Mouse (Mus musculus) MEL (cell line): ENCODE measurements around the gene Cby3. TPM values are rescaled to one million over a fixed set of nuclear protein-coding genes. Genes with fewer than 3 reads are reported as not detected.

Source experiments
- DNase-seq: peaks from one replicate; pipeline ENCODE4 v3.0.0; 2011; ENCODE audit warnings: low read depth, low spot score
- H3K27ac ChIP-seq: 2 replicates; pipeline ENCODE4 v1.5.1; 2012; ENCODE audit warnings: low read depth, mild to moderate bottlenecking, control low read depth, low read length, moderate library complexity; ENCODE audit not compliant: control insufficient read depth
- H3K27me3 ChIP-seq, 2 experiments: fragments of 150-350 bp in 1 of 2; sonication (generic) in 1 of 2; 2 replicates each; pipeline ENCODE4 v1.6.1; 2012; ENCODE audit warnings: low read length in 2 of 2, mild to moderate bottlenecking in 2 of 2, improper control_type of control experiment in 1 of 2, moderate library complexity in 1 of 2; ENCODE audit not compliant: insufficient read depth in 2 of 2, control insufficient read depth in 1 of 2
- H3K36me3 ChIP-seq, 2 experiments: 2 replicates each; pipeline ENCODE4 v1.6.1; 2012 to 2014; ENCODE audit warnings: low read length in 2 of 2, improper control_type of control experiment in 1 of 2, inconsistent platforms in 1 of 2, mild to moderate bottlenecking in 1 of 2; ENCODE audit not compliant: insufficient read depth in 2 of 2, control insufficient read depth in 1 of 2
- H3K4me1 ChIP-seq, 2 experiments: fragments of 150-350 bp in 1 of 2; sonication (generic) in 1 of 2; 2 replicates each; pipeline ENCODE4 v1.6.1; 2012; ENCODE audit warnings: low read length in 2 of 2, improper control_type of control experiment in 1 of 2, mild to moderate bottlenecking in 1 of 2; ENCODE audit not compliant: insufficient read depth in 2 of 2, control insufficient read depth in 1 of 2
- H3K4me3 ChIP-seq, 2 experiments: fragments of 150-350 bp in 1 of 2; sonication (generic) in 1 of 2; 2 replicates each; pipeline ENCODE4 v1.5.1; 2012; ENCODE audit warnings: low read depth in 2 of 2, low read length in 2 of 2, mild to moderate bottlenecking in 2 of 2, moderate library complexity in 2 of 2, control low read depth in 1 of 2, improper control_type of control experiment in 1 of 2; ENCODE audit not compliant: control insufficient read depth in 1 of 2, insufficient read depth in 1 of 2
- H3K79me2 ChIP-seq: 2 replicates; pipeline ENCODE4 v1.6.1; 2012; ENCODE audit warnings: mild to moderate bottlenecking, low read length, moderate library complexity; ENCODE audit not compliant: control insufficient read depth, poor library complexity, insufficient read depth
- H3K9ac ChIP-seq: 2 replicates; pipeline ENCODE4 v1.6.1; 2012; ENCODE audit warnings: low read depth, mild to moderate bottlenecking, control low read depth, low read length, moderate library complexity; ENCODE audit not compliant: control insufficient read depth, poor library complexity, severe bottlenecking
- H3K9me3 ChIP-seq: fragments of 150-350 bp; sonication (generic); replicated peaks from 2 replicates; pipeline ENCODE4 v1.6.1; 2012; ENCODE audit warnings: mild to moderate bottlenecking, low read length, improper control_type of control experiment, moderate library complexity; ENCODE audit not compliant: insufficient read depth
- BHLHE40 ChIP-seq: IDR thresholded peaks from 2 replicates; pipeline ENCODE4 v1.6.1; 2012; ENCODE audit warnings: low read depth, mild to moderate bottlenecking, inconsistent platforms, low read length, improper control_type of control experiment, borderline replicate concordance
- CHD2 ChIP-seq: IDR thresholded peaks from 2 replicates; pipeline ENCODE4 v1.6.1; 2011; ENCODE audit warnings: low read length, improper control_type of control experiment
- E2F4 ChIP-seq: IDR thresholded peaks from 2 replicates; pipeline ENCODE4 v1.6.1; 2011; ENCODE audit warnings: low read depth, low read length, improper control_type of control experiment, borderline replicate concordance
- KAT2A ChIP-seq: conservative IDR thresholded peaks from 2 replicates; pipeline ENCODE4 v1.6.1; 2012; ENCODE audit warnings: low read depth, low read length, improper control_type of control experiment, inconsistent platforms
- MAZ ChIP-seq: IDR thresholded peaks from 2 replicates; pipeline ENCODE4 v1.6.1; 2012; ENCODE audit warnings: low read depth, mild to moderate bottlenecking, inconsistent platforms, low read length, improper control_type of control experiment
- MXI1 ChIP-seq: IDR thresholded peaks from 2 replicates; pipeline ENCODE4 v1.6.1; 2011; ENCODE audit warnings: mild to moderate bottlenecking, low read depth, low read length, improper control_type of control experiment
- MYB ChIP-seq: IDR thresholded peaks from 2 replicates; pipeline ENCODE4 v1.6.1; 2011; ENCODE audit warnings: mild to moderate bottlenecking, low read depth, low read length, improper control_type of control experiment
- NRF1 ChIP-seq: IDR thresholded peaks from 2 replicates; pipeline ENCODE4 v1.6.1; 2014; ENCODE audit warnings: low read depth, mild to moderate bottlenecking, inconsistent platforms, low read length, improper control_type of control experiment, moderate library complexity; ENCODE audit not compliant: poor library complexity, insufficient read depth, severe bottlenecking
- POLR2AphosphoS5 ChIP-seq: IDR thresholded peaks from 2 replicates; pipeline ENCODE4 v1.6.1; 2012; ENCODE audit warnings: low read depth, borderline replicate concordance, mild to moderate bottlenecking, inconsistent platforms, low read length, moderate library complexity, mixed read lengths
- RAD21 ChIP-seq: IDR thresholded peaks from 2 replicates; pipeline ENCODE4 v1.6.1; 2011; ENCODE audit warnings: mild to moderate bottlenecking, low read depth, low read length, improper control_type of control experiment
- RCOR1 ChIP-seq: IDR thresholded peaks from 2 replicates; pipeline ENCODE4 v1.6.1; 2012; ENCODE audit warnings: low read depth, mild to moderate bottlenecking, inconsistent platforms, low read length, improper control_type of control experiment
- SIN3A ChIP-seq: IDR thresholded peaks from 2 replicates; pipeline ENCODE4 v1.6.1; 2012; ENCODE audit warnings: low read length, improper control_type of control experiment, inconsistent platforms
- SMC3 ChIP-seq: IDR thresholded peaks from 2 replicates; pipeline ENCODE4 v1.6.1; 2011; ENCODE audit warnings: low read depth, low read length, improper control_type of control experiment
- TCF12 ChIP-seq: IDR thresholded peaks from 2 replicates; pipeline ENCODE4 v1.6.1; 2014; ENCODE audit warnings: low read depth, mild to moderate bottlenecking, inconsistent platforms, low read length, improper control_type of control experiment, moderate library complexity
- UBTF ChIP-seq: IDR thresholded peaks from 2 replicates; pipeline ENCODE4 v1.6.1; 2012; ENCODE audit warnings: low read depth, mild to moderate bottlenecking, inconsistent platforms, low read length, improper control_type of control experiment, moderate library complexity, borderline replicate concordance; ENCODE audit not compliant: insufficient read depth
- ZMIZ1 ChIP-seq: IDR thresholded peaks from 2 replicates; pipeline ENCODE4 v1.6.1; 2012; ENCODE audit warnings: low read depth, mild to moderate bottlenecking, inconsistent platforms, low read length, improper control_type of control experiment, moderate library complexity
- polyA plus RNA-seq, 2 experiments: library from polyadenylated mRNA; stranded (reverse) in 1 of 2; unstranded in 1 of 2; fragments of >175 nt in 1 of 2; fragments of >200 nt in 1 of 2; gene quantifications; 2 replicates each; pipeline versions ENCODE4 v1.2.1 to v1.2.4; 2012; ENCODE audit warnings: low replicate concordance in 2 of 2, low read depth in 1 of 2; ENCODE audit not compliant: insufficient read length in 2 of 2, insufficient read depth in 1 of 2, missing spikeins in 1 of 2
- total RNA-seq: library from RNA; depleted of rRNA; stranded (reverse); fragments of 300-350 nt; gene quantifications from 2 replicates; pipeline ENCODE4 v1.2.3, GENCODE M21; 2012

Gene Cby3
- total and polyA plus RNA-seq, 3 experiments = 0.23 to 0.31 TPM; not detected in 1

DNA sequence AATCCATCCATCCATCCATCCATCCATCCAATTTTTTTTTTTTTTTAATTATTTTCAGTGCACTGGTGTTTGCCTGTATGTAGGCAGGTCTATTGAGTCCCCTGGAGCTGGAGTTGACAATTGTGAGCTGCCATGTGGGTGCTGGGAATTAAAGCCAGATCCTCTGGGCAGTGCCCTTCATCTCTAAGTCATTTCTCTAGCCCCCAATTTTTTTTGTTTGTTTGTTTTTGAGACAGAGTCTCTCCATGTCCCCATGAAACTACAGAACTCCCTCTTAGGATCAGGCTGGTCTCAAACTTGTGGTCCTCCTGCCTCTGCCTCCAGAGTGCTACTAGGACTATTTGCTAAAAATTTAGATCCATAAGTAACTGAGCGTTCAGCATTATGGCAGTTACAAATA lies 17.6 kb downstream of the Cby3 start:
- no peaks in the 10 kb centered on the region for H3K27me3 ChIP-seq
- no peak for DNase-seq
- no peaks in the 10 kb centered on the region for H3K9me3 ChIP-seq
- TF ChIP-seq ZMIZ1 (no peak), BHLHE40 (no peak)
- H3K79me2 ChIP-seq = peaks cover 1% of the 10 kb centered on the region; the same call in 1 of the 2 replicates
- H3K4me1 ChIP-seq = peaks cover 14 to 33% of the 10 kb centered on the region in 2 experiments
- peak overlapping the region; percentile 76; the same call in 1 of the 2 replicates for H3K27ac ChIP-seq
- H3K36me3 ChIP-seq = peaks cover 0 to 32% of the 10 kb centered on the region in 2 experiments; a peak in 2 of 4 replicates
- peak overlapping the region; percentile 91 for H3K9ac ChIP-seq
- peak overlapping the region; percentile 61 to 80 for H3K4me3 ChIP-seq

- H3K27me3 ChIP-seq = no peaks in the 10 kb centered on the region
- H3K79me2 ChIP-seq = peaks cover 9% of the 10 kb centered on the region
- H3K27ac ChIP-seq = no peak overlapping the region
- TF ChIP-seq SMC3 (no peak), RCOR1 (no peak), KAT2A (no peak), MYB (no peak), UBTF (no peak), TCF12 (no peak), SIN3A (no peak), POLR2AphosphoS5 (no peak), RAD21 (no peak), MAZ (no peak), MXI1 (no peak)
- TF ChIP-seq, all 39 proteins: peak for 0
- H3K36me3 ChIP-seq = peaks cover 0 to 32% of the 10 kb centered on the region in 2 experiments; a peak in 2 of 4 replicates
- H3K9ac ChIP-seq = no peak overlapping the region
- H3K9me3 ChIP-seq = no peaks in the 10 kb centered on the region
- DNase-seq = no peak
- H3K4me3 ChIP-seq = no peak overlapping the region
- peaks cover 14 to 33% of the 10 kb centered on the region in 2 experiments for H3K4me1 ChIP-seq
These were observed 18.8 kb downstream of the Cby3 start for GRCm38 (mm10) chr11:50373086-50373485.

GRCm38 (mm10) chr11:50373621-50374020 lies 19.4 kb downstream of the Cby3 start:
- TF ChIP-seq NRF1 (no peak), SIN3A (no peak), MYB (no peak), CHD2 (no peak), E2F4 (no peak)
- H3K4me3 ChIP-seq = no peak overlapping the region
- H3K36me3 ChIP-seq = peaks cover 2 to 30% of the 10 kb centered on the region in 2 experiments
- no peaks in the 10 kb centered on the region for H3K9me3 ChIP-seq
- H3K27ac ChIP-seq = no peak overlapping the region
- H3K27me3 ChIP-seq = no peaks in the 10 kb centered on the region
- no peak overlapping the region for H3K9ac ChIP-seq
- DNase-seq = no peak
- peaks cover 14% of the 10 kb centered on the region for H3K79me2 ChIP-seq
- peaks cover 14 to 30% of the 10 kb centered on the region in 2 experiments for H3K4me1 ChIP-seq
